Mouse (Mus musculus): Measurements from ENCODE around the gene Izumo2. TPM values are rescaled to one million over a fixed set of nuclear protein-coding genes. Genes with fewer than 3 reads are reported as not detected.
A peak's percentile ranks its signal among the peaks of the same experiment; 100 is the strongest.
"Not testable (repeated sequence)": the region's sequence is repeated elsewhere in the genome, so short reads cannot be mapped to it uniquely, and the experiment has no call there.

Gene Izumo2
- total RNA-seq, 1 experiment from 2014 or later, result not detected

- no peak for DNase-seq
Observed at GRCm38 (mm10) chr7:44697980-44698379, 10.6 kb upstream of the Izumo2 start.

- no peak for DNase-seq
Observed at GRCm38 (mm10) chr7:44701921-44702320, 6.6 kb upstream of the Izumo2 start.

GRCm38 (mm10) chr7:44702985-44703384 lies 5.6 kb upstream of the Izumo2 start:
- no peak for DNase-seq

- peak; percentile 43 for DNase-seq
Observed at GRCm38 (mm10) chr7:44704363-44704762, 4.2 kb upstream of the Izumo2 start.

- no peak for DNase-seq
Observed at GRCm38 (mm10) chr7:44705086-44705485, 3.5 kb upstream of the Izumo2 start.

- DNase-seq, result no peak
Observed at GRCm38 (mm10) chr7:44706322-44706721, 2.2 kb upstream of the Izumo2 start.

- no peak for DNase-seq
Observed at GRCm38 (mm10) chr7:44707169-44707675, 1.3 kb upstream of the Izumo2 start.

GRCm38 (mm10) chr7:44708093-44708492 lies 449 bp upstream of the Izumo2 start:
- not testable (repeated sequence) for DNase-seq

- DNase-seq, result no peak
Observed at GRCm38 (mm10) chr7:44709881-44710280, 1.3 kb downstream of the Izumo2 start.

- DNase-seq, result no peak
Observed at GRCm38 (mm10) chr7:44722058-44722457, 13.5 kb downstream of the Izumo2 start.

GRCm38 (mm10) chr7:44724316-44724715 lies 15.8 kb downstream of the Izumo2 start:
- DNase-seq, result no peak

- no peak for DNase-seq
Observed at GRCm38 (mm10) chr7:44726343-44726742, 17.8 kb downstream of the Izumo2 start.

GRCm38 (mm10) chr7:44727151-44727550 lies 18.6 kb downstream of the Izumo2 start:
- no peak for DNase-seq

GRCm38 (mm10) chr7:44728082-44728975 lies 19.8 kb downstream of the Izumo2 start:
- DNase-seq, result no peak

- DNase-seq, result no peak
Observed at GRCm38 (mm10) chr7:44733723-44734122, 25.2 kb downstream of the Izumo2 start.

GRCm38 (mm10) chr7:44741361-44741760 lies 32.8 kb downstream of the Izumo2 start:
- DNase-seq, result no peak

GRCm38 (mm10) chr7:44744270-44744669 lies 35.7 kb downstream of the Izumo2 start:
- DNase-seq, result no peak

- peak; percentile 77 for DNase-seq
Observed at GRCm38 (mm10) chr7:44745076-44745475, 36.5 kb downstream of the Izumo2 start.

- no peak for DNase-seq
Observed at GRCm38 (mm10) chr7:44747115-44747514, 38.6 kb downstream of the Izumo2 start.

GRCm38 (mm10) chr7:44748101-44749044 lies 39.8 kb downstream of the Izumo2 start, which contains the start of gene Vrk3:
TSS of gene Vrk3 (plus strand) at chr7:44748413.
- DNase-seq, result peak; percentile 90

GRCm38 (mm10) chr7:44750950-44751349 lies 42.4 kb downstream of the Izumo2 start, which contains the start of gene Zfp473:
TSS of gene Zfp473 (minus strand) at chr7:44751050.
- not testable (repeated sequence) for DNase-seq

GRCm38 (mm10) chr7:44757164-44757563 lies 48.6 kb downstream of the Izumo2 start:
- DNase-seq, result no peak
